Mouse (Mus musculus) bone marrow macrophage, adult 2 months (primary cell): ENCODE data around the gene Mfsd6l.

ENCODE experiments used
- CTCF ChIP-seq: IDR thresholded peaks from 2 replicates; pipeline ENCODE4 v1.5.1; 2012; ENCODE audit warnings: low read depth, mild to moderate bottlenecking, low read length, moderate library complexity
- POLR2A ChIP-seq: IDR thresholded peaks from 2 replicates; pipeline ENCODE4 v1.6.1; 2012; ENCODE audit warnings: mild to moderate bottlenecking, low read depth, low read length, borderline replicate concordance

DNA sequence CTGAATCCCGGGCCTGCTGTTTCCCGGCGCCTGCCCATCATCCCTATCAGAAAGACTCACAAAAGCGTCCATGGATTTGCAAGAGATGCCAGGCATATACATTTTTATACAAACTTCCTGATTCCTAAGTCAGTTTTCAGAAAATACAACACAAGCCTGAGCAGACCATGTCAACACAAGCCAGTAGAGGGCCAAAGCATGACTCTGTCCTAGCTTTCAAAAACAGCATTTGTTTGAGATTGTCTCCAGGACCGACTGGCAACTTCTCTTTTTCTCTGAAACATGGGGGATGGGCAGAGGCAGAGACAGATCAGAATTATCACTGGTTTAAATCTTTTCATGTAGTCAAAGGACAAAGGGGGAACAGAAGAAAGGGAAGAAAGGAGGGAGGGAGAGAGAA is 34.6 kb upstream of the Mfsd6l start:
- TF ChIP-seq CTCF (no peak), POLR2A (no peak)
